Mouse (Mus musculus) right cerebral cortex, postnatal 10 days (tissue): ENCODE results near the gene Npb.
A peak's percentile ranks its signal among the peaks of the same experiment; 100 is the strongest.

Source experiments
- DNase-seq, 2 experiments: peaks; one replicate each; pipeline ENCODE4 v3.0.0; 2021; ENCODE audit warnings: low spot score in 2 of 2

The Npb gene

DNA sequence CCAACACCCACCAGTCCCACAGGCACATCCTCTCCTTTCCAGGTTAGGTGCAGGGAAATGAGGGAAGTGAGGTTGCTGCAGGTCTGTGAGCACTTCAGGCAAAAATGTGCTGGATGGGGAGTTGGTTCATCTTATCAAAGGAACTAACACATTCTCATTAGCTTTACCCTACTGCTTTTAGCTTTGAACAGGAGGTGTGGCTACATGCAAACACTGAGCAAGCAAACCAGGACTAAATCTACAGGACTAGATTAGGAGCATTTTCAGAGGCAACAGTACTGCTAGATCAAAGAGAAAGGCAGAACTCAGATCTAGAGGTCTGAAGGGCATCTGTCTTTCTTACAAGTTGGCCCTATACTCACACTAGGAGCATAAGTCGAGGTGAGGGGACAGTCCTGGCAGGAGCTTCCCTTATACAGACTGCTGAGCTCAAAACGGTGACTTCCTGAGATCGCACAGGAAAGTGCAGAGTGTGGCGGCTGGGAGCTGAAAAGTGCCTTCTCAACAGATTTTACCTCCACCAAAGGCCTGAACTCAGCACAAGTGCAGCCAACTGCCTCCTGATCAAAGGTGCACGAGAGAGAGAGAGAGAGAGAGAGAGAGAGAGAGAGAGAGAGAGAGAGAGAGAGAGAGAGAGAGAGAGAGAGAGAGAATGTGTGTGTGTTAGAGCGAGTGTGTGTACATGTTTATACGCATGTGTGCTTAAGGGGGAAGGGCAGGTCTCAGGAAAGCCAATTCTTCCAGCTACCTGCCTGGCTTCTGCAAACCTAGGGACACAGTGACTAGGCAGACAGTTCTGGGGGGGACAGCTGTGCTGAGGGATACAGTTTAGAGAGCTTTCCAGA, 22.8 kb downstream of the Npb start:
- peak in 1 of 2 experiments; percentile 26 for DNase-seq

DNA sequence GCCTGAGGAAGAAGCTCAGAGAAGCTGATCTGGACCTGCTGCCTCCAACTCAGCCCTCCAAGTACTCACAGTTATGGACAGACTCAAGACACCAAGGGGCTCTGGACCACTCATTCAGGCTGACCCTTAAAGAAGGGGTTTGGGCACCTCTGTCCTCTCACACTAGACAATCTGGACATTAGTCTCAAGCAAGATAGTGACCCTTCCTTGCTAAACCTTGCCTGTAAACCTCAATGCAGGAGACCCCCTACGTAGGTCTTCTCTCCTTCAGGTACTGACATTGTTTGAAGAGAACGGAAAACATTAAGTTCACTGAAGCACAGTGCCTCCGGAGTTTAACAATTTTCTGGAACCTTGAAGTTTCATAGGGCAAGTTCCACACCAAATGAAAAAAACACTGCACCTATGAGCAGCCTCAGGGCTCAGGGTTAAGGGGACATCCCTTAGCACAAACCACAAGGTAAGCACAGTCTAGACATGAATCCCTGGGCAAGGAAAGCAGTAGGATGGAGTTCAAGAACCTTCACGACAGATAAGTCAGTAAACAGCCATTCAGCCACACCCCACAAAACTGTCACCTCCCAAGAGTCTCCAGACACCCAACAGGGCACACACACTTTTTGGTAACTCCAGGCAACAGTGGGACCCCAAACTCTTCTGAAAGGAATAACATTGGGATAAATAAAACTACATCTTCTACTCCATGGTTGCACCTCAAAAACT, 23.6 kb downstream of the Npb start:
- DNase-seq, result no peak

DNA sequence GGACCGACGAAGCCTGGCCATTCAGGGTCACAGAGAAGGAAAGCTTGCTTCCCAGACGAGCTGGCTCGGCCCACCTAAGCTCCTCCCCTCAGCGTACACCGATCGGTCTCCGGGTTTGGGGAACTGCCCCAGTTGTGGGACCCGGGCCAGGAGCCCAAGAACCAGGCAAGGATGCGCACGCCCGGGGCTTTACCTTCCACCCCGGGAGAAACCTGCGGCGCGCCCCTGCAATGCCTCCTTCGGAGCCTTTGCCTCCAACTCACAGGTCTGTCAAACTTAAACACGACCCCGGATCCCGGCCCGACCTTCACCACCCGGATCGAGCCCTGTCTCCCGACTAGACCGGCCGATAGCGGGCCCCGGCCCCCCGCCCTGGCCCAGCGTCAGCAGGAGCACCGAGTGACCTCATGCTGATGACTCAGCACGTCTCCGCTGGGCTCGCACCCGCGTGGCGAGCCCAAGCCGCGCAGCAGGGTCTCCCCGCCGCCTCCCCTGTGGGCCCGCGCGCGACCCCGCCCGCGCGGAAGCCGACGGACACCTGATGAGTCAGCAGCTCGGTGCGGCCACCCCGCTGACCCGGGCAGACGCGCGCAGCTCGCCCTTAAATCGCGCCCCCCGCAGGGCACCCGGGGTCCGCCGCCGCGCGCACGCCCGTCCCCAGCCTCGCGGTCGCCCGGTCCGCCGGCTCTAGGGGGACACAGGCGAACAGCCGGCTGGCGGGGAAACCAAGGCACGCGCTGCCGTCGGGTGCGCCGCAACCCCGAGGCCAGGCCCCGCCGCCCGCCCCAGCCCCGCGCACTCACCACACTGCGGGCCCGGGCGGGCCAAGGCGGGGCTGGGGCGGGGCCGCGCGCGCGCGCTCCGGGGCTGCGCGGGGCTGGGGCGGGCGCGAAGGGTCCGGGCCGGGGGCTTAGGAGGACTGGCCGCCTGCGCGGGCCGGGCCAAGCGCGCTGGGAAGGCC, 24.6 kb downstream of the Npb start:
- DNase-seq, result peak; percentile 78 to 82

DNA sequence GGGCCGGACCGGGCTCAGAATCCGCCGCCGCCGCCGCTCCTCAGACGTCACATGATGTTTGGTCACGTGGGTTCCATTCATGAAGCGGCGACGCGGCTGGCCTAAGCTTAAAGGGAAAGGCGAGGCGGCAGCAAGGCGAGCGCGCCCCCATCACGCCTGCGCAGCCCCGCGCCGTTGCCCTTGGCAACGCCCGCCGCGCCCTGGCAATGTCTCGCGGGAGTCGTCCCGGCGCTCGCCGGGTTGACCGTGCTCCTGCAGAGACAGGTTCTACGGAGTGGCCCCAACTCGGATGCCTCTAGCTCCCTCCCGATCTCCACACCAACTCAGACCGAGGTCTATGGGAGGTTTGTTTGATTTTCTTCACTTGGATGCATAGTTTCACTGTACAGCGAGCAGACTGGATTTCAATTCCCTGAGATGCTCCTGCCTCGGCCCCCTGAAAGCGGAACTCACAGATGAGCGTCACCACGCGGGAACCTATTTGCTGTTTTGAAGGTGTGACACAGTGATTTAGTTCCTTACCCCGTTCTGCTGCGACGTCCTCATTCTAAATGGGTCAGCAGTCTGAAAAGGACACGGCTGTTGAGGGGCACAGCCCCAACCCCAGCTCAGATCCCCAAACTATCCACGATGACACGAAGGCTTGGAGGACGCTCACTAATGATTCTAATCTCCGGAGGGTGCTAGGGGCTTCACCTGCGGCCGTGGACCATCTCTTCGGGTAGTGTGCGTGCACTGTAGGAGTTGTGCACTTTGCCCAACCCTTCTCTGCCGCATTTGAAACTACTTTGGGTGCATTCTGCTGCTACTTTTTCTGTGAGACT, 25.5 kb downstream of the Npb start, which contains the start of gene Mafg:
Mafg (minus strand) TSS at position 81 of the 824 bp plus-strand sequence.
- DNase-seq, result peak; percentile 97

DNA sequence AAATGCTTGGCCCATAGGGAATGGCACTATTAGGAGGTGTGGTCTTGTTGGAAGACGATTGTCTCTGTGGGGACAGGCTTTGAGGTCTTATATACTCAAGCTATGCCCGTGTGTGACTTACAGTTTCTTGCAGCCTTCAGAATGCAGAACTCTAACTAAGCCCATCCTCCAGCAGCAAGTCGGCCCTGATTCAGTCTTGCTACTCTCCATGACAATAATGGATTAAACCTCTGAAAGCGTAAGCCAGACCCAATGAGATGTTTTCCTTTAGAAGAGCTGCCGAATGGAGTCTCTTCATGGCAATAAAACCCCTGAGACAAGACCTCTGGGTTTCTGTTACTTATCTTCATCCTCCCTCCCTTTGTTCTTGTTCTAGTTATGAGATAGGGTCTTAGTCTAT, 26.5 kb downstream of the Npb start:
- no peak for DNase-seq

DNA sequence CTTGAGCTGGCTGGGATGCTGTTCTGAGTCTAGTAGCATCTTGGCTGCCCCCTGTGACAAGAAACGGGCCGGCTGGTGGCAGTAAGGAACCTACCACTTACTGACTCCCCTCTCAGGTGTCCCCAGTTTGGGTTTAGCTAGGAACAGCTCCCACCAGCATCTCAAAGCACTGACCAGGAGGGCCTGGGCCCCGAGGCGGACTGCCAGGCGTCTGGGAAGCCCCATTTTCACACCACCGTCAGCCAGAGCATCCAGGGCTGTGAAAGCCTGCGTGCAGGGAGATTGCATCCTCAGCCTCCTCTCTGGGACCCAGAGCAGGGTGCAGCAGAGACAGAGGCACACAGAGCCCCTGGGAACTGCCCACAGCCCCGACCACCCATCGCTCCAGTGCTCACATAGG, 33.0 kb downstream of the Npb start:
- DNase-seq, result no peak

DNA sequence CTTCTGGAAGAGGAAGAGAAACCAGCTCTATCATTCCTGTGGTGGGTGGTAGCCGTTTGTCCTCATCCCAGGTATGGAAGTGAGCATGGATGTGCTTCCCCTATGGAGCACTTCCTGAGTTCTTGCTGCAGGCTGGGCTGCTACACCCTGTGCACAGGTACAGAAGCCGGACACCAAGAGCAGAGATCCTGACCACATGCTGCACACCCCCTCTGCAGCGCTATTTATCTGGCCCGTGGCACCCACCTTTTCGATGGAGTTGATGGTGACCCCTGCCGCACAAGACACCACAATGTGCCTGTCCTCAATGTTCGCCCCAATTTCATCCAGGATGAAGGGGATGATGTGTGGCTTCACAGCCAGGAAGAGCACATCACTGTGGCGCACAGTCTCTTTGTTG, 33.6 kb downstream of the Npb start:
- no peak for DNase-seq

DNA sequence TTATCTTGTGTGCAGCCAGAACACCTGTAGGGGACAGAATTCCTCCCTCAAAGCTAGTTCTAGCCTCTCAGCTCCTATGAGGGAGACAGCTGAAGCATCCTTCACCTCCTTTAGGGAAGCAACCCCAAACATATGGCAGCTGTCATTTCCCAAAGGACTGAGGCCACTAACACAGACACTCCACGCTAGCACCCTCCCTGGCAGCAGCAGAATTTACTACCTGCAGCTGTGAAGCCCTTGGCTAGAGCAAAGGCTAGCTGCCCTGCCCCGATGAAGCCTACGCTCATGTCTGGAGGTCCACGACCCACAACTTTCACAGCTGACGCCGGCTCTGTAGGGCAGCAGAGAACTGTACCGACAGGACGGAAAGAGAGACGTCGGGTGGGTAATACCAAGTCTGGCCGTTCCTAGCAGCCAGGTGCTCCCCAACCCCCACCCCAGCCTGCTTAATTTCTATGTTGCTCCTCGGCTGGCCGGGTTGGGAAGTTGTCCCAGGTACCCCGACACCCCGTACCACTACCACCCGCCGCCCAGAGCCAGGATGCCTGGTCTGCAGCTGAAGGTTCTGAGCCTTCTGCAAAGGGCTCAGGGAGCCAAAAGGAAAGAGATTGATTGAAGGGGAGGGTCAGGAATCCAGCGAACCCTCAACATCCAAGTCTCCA, 34.8 kb downstream of the Npb start:
- no peak for DNase-seq

DNA sequence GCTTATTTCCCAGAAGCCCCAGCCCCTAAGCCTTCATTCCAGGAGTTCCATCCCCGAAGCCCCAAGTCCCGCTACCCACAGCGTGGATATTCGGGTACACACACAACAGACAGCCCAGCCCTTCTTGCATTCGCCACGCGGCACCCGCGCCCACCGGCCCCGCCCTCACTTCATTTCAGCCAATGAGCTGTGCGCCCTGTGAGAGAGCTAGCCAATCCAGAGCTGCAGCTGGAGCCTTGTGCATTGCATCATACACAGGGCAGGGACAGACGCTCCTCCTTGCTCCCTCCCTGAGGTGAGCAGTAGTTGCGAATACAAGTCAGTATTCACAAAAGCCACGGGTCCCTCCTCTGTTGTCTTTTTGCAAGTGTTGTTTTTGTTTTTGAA, 35.3 kb downstream of the Npb start, which contains the start of gene Pycr1:
Pycr1 (minus strand) TSS at position 169 of the 387 bp plus-strand sequence.
- peak; percentile 96 for DNase-seq

DNA sequence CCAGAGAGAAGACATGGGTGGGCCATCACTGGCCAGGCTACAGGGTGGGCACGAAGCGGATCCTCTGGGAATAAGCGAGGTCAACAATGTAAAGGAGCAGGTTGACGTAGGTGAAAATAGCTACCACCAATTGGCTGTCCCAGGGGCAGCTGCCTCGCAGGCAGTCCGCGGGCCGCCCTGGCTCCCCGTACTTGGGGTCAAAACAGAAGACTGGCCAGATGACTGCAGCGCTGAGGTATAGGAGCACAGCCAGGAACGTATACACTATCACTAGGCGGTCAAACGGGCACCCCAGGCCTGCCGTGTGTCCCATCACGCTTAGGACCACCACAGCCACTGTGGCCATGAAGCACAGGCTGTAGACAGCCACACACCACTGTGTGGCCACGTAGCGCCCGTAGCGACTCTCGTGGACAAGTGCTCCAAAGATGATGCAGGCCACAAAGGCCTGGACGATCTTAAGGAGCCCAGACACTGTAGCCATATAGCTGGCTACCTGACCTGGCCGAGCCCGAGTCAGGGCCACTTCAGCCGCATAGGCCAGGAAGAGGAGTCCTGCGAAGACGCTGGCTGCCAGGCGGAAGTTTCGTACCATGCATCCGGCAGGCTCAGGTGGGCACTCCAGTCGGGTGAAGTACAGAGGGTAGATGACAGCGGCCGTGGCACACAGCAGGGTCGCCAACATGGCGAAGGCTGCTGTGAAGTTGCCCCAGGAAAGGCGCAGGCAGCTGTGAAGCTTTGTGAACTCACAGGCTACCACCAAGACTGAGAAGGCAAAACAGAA, 39.0 kb downstream of the Npb start:
- no peak for DNase-seq

DNA sequence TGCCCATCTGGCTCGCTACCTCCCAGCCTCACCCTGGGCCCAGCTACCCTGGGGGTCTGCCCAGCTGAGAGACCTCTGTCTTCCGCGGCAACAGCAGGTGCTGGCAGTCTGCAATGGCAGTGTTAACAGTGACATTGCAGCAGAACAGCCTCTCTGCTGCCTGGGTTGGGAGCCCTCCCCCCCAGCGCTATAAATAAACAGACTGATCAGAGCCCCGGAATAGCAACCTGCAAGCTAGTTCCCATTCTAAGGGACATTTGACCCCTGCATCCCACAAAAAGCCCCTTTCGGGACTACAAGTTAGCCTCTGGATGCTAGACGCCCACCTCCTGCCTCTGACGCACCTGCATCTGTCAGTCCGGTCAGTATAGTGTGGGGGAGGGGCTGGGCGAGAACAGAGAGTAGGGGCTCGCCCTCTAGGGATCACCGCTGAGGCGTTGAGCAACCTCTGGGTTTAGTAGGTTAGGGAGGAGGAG, 39.8 kb downstream of the Npb start, which contains the start of gene Myadml2:
Myadml2 (minus strand) TSS at position 158 of the 476 bp plus-strand sequence.
- peak; percentile 59 to 69 for DNase-seq

DNA sequence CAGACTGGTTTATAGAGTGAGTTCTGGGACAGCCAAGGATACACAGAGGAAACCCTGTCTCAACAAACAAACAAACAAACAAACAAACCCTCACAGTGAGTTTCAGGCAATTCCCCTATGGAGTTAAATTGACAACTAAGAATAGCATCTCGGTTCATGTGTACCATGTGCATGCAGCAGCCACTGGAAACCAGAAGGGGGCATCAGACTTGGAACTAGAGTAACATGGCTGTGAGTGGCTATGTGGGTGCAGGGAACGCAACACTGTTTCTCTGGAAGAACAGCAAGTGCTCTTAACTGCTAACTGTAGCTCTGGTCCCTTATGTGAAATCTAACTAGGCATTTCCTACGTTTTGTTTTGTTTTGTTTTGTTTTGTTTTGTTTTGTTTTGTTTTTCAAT, 43.6 kb downstream of the Npb start:
- DNase-seq, result no peak

DNA sequence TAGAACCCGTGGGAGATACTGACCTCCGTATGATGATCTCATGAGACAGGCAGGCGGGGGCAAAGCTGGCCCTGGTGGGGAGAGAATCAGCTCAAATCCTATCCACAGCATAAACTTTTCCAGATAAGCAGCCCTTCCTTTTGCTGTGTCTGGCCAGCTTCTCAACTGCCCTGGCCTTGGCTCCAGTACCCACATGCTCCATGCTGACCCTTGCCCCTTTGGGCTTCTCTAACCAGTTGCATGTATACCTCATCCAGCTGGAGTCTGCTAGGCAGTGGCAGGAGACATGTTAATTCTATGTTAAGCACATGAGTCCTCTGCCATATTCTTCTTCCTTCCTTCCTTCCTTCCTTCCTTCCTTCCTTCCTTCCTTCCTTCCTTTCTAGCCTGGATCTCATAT, 46.5 kb downstream of the Npb start:
- DNase-seq, result no peak

DNA sequence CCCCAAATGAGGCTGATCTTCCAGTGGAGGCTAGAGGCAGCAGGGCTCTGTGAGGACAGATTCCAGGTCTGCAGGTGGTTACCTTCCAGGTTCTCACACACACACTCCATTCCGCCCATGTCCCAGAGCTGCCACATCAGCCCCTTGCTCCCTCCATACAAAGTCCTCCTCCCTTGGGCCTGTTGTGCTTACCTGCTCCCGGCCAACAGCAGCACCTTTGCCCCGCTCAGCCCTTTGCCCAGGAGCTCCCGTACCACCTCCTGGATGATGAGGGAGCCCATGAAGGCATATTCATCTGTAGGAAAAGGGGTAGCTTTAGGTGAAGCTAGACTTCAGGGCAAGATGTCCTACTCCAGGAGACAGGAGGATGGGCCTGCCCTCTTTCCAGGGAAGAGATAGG, 49.0 kb downstream of the Npb start:
- DNase-seq, result no peak
